Mouse (Mus musculus) stomach, embryonic 15.5 days (tissue): ENCODE results near the gene Anp32a. TPM values are rescaled to one million over a fixed set of nuclear protein-coding genes. Genes with fewer than 3 reads are reported as not detected.

Experiments used
- ATAC-seq: fragments of 200-750 bp; cut with Nextera tagmentation; 2 replicates; pipeline ENCODE4 v1.8.0; 2017; ENCODE audit warnings: low read depth, moderate number of reproducible peaks, moderate TSS enrichment; ENCODE audit not compliant: insufficient read depth, low FRiP score
- H3K27ac ChIP-seq: fragments of 300-500 bp; sonication (generic); 2 replicates; pipeline ENCODE4 v1.5.1; 2015; ENCODE audit warnings: mild to moderate bottlenecking, inconsistent platforms
- H3K27me3 ChIP-seq: fragments of 300-500 bp; sonication (generic); replicated peaks from 2 replicates; pipeline ENCODE4 v1.6.1; 2015; ENCODE audit warnings: inconsistent platforms
- H3K36me3 ChIP-seq: fragments of 300-500 bp; sonication (generic); 2 replicates; pipeline ENCODE4 v1.6.1; 2015; ENCODE audit warnings: inconsistent platforms
- H3K4me1 ChIP-seq: fragments of 300-500 bp; sonication (generic); 2 replicates; pipeline ENCODE4 v1.6.1; 2015; ENCODE audit warnings: inconsistent platforms
- H3K4me2 ChIP-seq: fragments of 300-500 bp; sonication (generic); 2 replicates; pipeline ENCODE4 v1.6.1; 2015; ENCODE audit warnings: mild to moderate bottlenecking, inconsistent platforms
- H3K4me3 ChIP-seq: fragments of 300-500 bp; sonication (generic); replicated peaks from 2 replicates; pipeline ENCODE4 v1.5.1; 2015; ENCODE audit warnings: inconsistent platforms
- H3K9ac ChIP-seq: fragments of 300-500 bp; sonication (generic); 2 replicates; pipeline ENCODE4 v1.6.1; 2015; ENCODE audit warnings: inconsistent platforms
- H3K9me3 ChIP-seq: fragments of 300-500 bp; sonication (generic); 2 replicates; pipeline ENCODE4 v1.6.1; 2016; ENCODE audit warnings: inconsistent platforms
- WGBS: fragments of 180-500 bp; shearing (Covaris S2); methylation state at CpG from one replicate; pipeline ENCODE4 v1.1.7; 2015; 5-methylcytosine and 5-hydroxymethylcytosine counted together
- polyA plus RNA-seq: library from polyadenylated mRNA; unstranded; fragments of >200 nt; fragmentation: Nextera tagmentation; extraction: Ambion mirVana; gene quantifications from 2 replicates; pipeline ENCODE4 v1.2.1, GENCODE M21; 2015

The Anp32a gene
- polyA plus RNA-seq, 1 experiment from 2014 or later = 163 TPM

DNA sequence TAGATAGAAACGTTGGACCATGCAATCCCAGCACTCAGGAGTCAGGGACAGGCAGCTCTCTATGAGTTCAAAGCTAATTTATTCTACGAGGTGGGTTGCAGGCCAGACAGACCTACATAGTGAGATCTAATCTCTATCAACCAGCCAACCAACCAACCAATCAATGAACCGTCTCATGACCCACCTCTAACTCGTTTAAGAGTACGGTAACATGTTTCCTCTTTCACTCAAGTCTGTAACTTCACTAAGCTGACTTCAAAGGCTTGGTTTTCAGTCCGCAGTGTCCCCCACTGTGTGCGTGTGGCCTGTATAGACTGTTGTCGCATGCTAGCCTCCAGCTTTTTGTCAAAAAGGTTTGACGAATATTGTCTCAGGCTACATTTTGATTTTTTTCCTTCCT lies 48.6 kb downstream of the Anp32a start:
- H3K9me3 ChIP-seq = no peaks in the 10 kb centered on the region
- no peak for ATAC-seq
- H3K36me3 ChIP-seq = no peaks in the 10 kb centered on the region
- H3K27ac ChIP-seq = no peak overlapping the region
- H3K4me3 ChIP-seq = no peak overlapping the region
- no peak overlapping the region for H3K9ac ChIP-seq
- H3K27me3 ChIP-seq = no peaks in the 10 kb centered on the region
- WGBS = 67% methylated on average over 9 of the region's 9 CpGs
- no peak overlapping the region for H3K4me2 ChIP-seq
- H3K4me1 ChIP-seq = no peaks in the 10 kb centered on the region

DNA sequence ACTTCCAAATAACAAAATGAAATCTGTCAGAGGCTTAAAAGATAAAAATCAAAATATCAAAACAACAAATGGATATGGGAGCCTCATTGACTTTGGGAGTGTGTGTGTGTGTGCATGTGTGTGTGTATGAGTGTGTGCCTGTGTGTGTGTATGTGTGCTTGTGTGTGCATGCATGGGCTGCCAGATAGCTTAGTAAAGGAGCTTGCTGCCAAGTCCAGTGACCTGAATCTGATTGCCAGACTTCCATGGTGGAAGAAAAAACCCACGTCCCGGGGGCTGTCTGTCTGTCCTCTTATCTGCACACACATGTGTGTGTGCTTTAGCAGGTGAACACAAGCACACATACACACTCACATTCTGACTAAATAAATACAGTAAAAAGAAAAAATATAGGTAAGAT lies 52.4 kb downstream of the Anp32a start:
- no peak for ATAC-seq
- Histone ChIP-seq H3K27ac (no peak overlapping the region), H3K4me1 (no peaks in the 10 kb centered on the region), H3K27me3 (no peaks in the 10 kb centered on the region), H3K4me3 (no peak overlapping the region), H3K36me3 (no peaks in the 10 kb centered on the region), H3K9ac (no peak overlapping the region), H3K9me3 (no peaks in the 10 kb centered on the region), H3K4me2 (no peak overlapping the region)
- WGBS = 71% methylated on average over 2 of the region's 2 CpGs

DNA sequence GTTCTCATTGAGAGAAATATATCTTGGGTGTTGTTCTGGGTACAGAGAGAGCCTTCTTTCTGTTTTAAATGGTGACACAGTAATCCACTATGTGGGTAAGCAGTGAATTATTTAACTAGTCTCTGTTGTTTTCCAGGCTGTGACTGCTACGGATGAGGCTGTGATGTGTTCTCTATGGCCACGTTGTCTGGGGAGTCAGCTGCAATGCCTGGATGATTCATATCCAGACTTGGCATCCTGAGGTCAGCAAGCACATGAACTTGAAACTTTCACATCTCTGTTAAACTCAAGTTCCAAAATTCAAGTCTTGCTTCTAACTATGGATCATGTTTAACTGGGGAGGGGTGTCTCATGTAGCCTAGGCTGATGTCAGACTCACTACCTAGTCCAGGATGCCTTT lies 53.1 kb downstream of the Anp32a start:
- Histone ChIP-seq H3K36me3 (no peaks in the 10 kb centered on the region), H3K9me3 (no peaks in the 10 kb centered on the region), H3K4me3 (no peak overlapping the region), H3K9ac (no peak overlapping the region), H3K27me3 (no peaks in the 10 kb centered on the region), H3K27ac (no peak overlapping the region), H3K4me2 (no peak overlapping the region), H3K4me1 (no peaks in the 10 kb centered on the region)
- no peak for ATAC-seq
- 42% methylated on average over 2 of the region's 2 CpGs for WGBS

DNA sequence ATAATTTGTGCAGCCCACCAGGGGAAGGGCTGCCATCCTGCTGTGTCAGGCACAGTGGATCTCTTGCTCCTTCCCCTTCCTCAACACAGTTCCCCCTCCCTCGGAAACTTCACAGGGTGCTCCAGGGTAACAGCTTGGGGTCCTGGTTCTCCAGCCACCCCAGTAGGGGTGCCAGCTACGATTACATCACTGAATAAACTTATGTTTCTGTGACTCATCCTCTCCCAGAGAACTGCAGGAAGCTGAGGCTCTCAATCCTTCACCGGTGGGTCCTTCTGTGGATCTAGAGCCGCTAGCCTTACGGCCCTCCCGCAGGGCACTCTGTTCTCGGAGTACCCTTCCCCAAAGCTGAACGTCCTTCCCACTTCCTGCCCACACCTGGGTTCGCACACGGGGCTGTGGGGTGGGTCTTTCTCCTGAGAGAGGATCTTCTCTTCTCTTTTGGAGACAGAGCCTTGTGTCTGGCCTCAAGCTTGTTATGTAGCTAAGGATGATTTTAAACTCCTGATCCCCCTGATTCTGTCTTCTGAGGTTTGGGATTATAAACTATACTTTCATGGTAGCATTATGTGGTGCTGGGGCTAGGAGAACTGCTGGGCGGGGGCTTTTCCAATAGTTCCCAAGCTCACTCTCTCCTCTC lies 59.6 kb downstream of the Anp32a start:
- WGBS = 42% methylated on average over 11 of the region's 11 CpGs
- Histone ChIP-seq H3K4me2 (no peak overlapping the region), H3K27me3 (no peaks in the 10 kb centered on the region), H3K27ac (no peak overlapping the region), H3K9ac (no peak overlapping the region), H3K36me3 (no peaks in the 10 kb centered on the region), H3K9me3 (no peaks in the 10 kb centered on the region), H3K4me3 (no peak overlapping the region), H3K4me1 (peaks cover 4% of the 10 kb centered on the region; the same call in 1 of the 2 replicates)
- ATAC-seq = no peak

- Histone ChIP-seq H3K4me3 (no peak overlapping the region), H3K9me3 (no peaks in the 10 kb centered on the region), H3K36me3 (no peaks in the 10 kb centered on the region), H3K9ac (no peak overlapping the region), H3K27me3 (no peaks in the 10 kb centered on the region), H3K4me2 (no peak overlapping the region), H3K27ac (no peak overlapping the region), H3K4me1 (peaks cover 4% of the 10 kb centered on the region; the same call in 1 of the 2 replicates)
- WGBS = 42% methylated on average over 1 of the region's 1 CpGs
- no peak for ATAC-seq
Observed at GRCm38 (mm10) chr9:62401589-62401988, 60.5 kb downstream of the Anp32a start.

- Histone ChIP-seq H3K9me3 (no peaks in the 10 kb centered on the region), H3K4me3 (no peak overlapping the region), H3K4me2 (no peak overlapping the region), H3K27ac (no peak overlapping the region), H3K9ac (no peak overlapping the region), H3K36me3 (no peaks in the 10 kb centered on the region), H3K4me1 (no peaks in the 10 kb centered on the region), H3K27me3 (no peaks in the 10 kb centered on the region)
- 61% methylated on average over 7 of the region's 7 CpGs for WGBS
- ATAC-seq = peak; percentile 77; the same call in 1 of the 2 replicates
Observed at GRCm38 (mm10) chr9:62406423-62407013, 65.4 kb downstream of the Anp32a start.

- Histone ChIP-seq H3K4me1 (no peaks in the 10 kb centered on the region), H3K4me2 (no peak overlapping the region), H3K9me3 (no peaks in the 10 kb centered on the region), H3K27ac (no peak overlapping the region), H3K4me3 (no peak overlapping the region), H3K27me3 (no peaks in the 10 kb centered on the region), H3K36me3 (no peaks in the 10 kb centered on the region), H3K9ac (no peak overlapping the region)
- WGBS = 58% methylated on average over 5 of the region's 5 CpGs
- ATAC-seq = no peak
Observed at GRCm38 (mm10) chr9:62407357-62408146, 66.5 kb downstream of the Anp32a start.

DNA sequence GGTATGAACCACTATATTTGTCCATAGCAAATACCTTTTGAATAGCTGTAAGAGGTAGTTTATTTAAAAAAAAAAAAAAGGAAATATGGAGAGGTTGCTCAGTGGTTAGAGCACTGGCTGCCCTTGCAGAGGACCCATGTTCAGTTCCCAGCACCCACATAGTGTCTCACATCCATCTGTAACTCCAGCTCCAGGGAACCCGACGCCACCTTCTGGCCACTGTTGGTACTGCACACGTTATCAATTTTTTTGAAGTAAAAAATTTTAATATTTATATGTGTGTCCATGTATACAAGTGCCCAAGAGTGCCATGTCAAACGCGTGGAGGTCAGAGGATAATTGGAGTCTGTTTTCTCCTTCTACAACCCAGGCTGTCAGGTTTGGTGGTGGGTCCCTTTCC lies 77.6 kb downstream of the Anp32a start:
- no peaks in the 10 kb centered on the region for H3K27me3 ChIP-seq
- H3K4me2 ChIP-seq = no peak overlapping the region
- H3K27ac ChIP-seq = no peak overlapping the region
- H3K36me3 ChIP-seq = no peaks in the 10 kb centered on the region
- WGBS = 58% methylated on average over 5 of the region's 5 CpGs
- no peak overlapping the region for H3K9ac ChIP-seq
- no peak overlapping the region for H3K4me3 ChIP-seq
- H3K4me1 ChIP-seq = peaks cover 23% of the 10 kb centered on the region
- H3K9me3 ChIP-seq = no peaks in the 10 kb centered on the region
- ATAC-seq = no peak

- Histone ChIP-seq H3K9ac (no peak overlapping the region), H3K4me2 (peak overlapping the region; percentile 61), H3K4me1 (peaks cover 15% of the 10 kb centered on the region), H3K36me3 (no peaks in the 10 kb centered on the region), H3K4me3 (peak overlapping the region; percentile 31), H3K9me3 (no peaks in the 10 kb centered on the region), H3K27me3 (no peaks in the 10 kb centered on the region), H3K27ac (peak overlapping the region; percentile 21; the same call in 1 of the 2 replicates)
- no peak for ATAC-seq
- 63% methylated on average over 10 of the region's 10 CpGs for WGBS
Observed at GRCm38 (mm10) chr9:62420261-62420917, 79.3 kb downstream of the Anp32a start.

DNA sequence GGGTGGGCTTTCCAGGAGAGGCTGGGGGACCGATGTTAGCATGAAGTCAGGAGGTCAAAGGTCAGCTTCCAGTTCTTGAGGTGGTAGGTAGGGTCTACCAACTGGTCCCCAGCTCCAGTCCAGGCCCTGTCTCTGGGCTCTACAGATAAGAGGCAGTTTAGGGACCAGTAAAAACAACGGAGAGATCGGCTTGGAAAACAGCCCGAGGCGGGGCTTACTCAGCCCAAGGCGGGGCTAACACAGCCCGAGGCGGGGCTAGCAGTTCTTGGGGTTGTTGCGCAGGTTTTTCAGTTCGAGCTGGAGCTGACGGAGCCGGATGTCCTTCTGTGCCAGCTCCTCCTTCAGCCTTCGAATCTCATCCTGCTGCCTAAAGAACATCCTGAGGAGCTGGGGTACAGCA lies 79.9 kb downstream of the Anp32a start:
- H3K9ac ChIP-seq = no peak overlapping the region

DNA sequence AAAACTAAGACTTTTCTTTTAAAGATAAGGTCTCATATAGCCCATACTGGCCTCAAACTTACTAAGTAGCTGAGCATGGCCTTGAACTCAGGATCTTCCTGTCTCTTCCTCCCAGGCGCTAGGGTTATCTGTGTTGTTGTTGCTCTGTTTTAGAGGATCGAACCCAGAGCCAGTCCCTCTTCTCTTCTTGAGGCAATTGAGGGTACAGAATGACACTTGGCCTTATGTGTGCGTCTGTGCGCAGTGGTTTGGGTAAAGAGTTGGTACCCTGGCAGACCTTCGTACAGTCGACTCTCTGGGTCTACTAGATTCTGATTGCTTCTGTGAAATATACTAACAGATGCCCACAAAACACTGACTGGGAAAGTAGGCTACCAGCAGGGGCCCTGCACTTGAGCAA lies 80.8 kb downstream of the Anp32a start:
- Histone ChIP-seq H3K36me3 (no peaks in the 10 kb centered on the region), H3K27ac (no peak overlapping the region), H3K4me1 (peaks cover 13% of the 10 kb centered on the region), H3K9ac (no peak overlapping the region), H3K4me2 (no peak overlapping the region), H3K27me3 (no peaks in the 10 kb centered on the region), H3K9me3 (no peaks in the 10 kb centered on the region), H3K4me3 (no peak overlapping the region)
- WGBS = 96% methylated on average over 6 of the region's 6 CpGs
- ATAC-seq = no peak

More for the DNA sequence above, 79.9 kb downstream of the Anp32a start:
- no peaks in the 10 kb centered on the region for H3K36me3 ChIP-seq
- H3K9me3 ChIP-seq = no peaks in the 10 kb centered on the region
- 3% methylated on average over 13 of the region's 13 CpGs for WGBS
- H3K4me3 ChIP-seq = peak overlapping the region; percentile 31
- peak; percentile 82 for ATAC-seq
- peak overlapping the region; percentile 21; the same call in 1 of the 2 replicates for H3K27ac ChIP-seq
- peaks cover 17% of the 10 kb centered on the region for H3K4me1 ChIP-seq
- peak overlapping the region; percentile 61 for H3K4me2 ChIP-seq
- no peaks in the 10 kb centered on the region for H3K27me3 ChIP-seq

GRCm38 (mm10) chr9:62422926-62423325 lies 81.8 kb downstream of the Anp32a start:
- no peak overlapping the region for H3K9ac ChIP-seq
- H3K4me3 ChIP-seq = no peak overlapping the region
- H3K27ac ChIP-seq = no peak overlapping the region
- ATAC-seq = no peak
- H3K4me2 ChIP-seq = no peak overlapping the region
- H3K4me1 ChIP-seq = peaks cover 13% of the 10 kb centered on the region
- H3K9me3 ChIP-seq = no peaks in the 10 kb centered on the region
- no peaks in the 10 kb centered on the region for H3K36me3 ChIP-seq
- WGBS = 77% methylated on average over 10 of the region's 10 CpGs
- H3K27me3 ChIP-seq = no peaks in the 10 kb centered on the region
